Mouse (Mus musculus): ENCODE measurements around the gene Vmn1r38. TPM values are rescaled to one million over a fixed set of nuclear protein-coding genes. Genes with fewer than 3 reads are reported as not detected.
"Not testable (repeated sequence)": the region's sequence is repeated elsewhere in the genome, so short reads cannot be mapped to it uniquely, and the experiment has no call there.

Gene Vmn1r38
- total RNA-seq (2012; rRNA removed) (not detected in 2 replicates), total RNA-seq (2014; rRNA removed) (not detected in 2 replicates), polyA plus RNA-seq (2012; ENCODE audit: insufficient read length, low read depth) (not detected in 2 replicates)

GRCm38 (mm10) chr6:66782527-66782926 is at the start of gene Vmn1r38:
TSS of gene Vmn1r38 (minus strand) at chr6:66782627.
- in situ Hi-C loops (cut with MboI; ENCODE audit: low pct_ligation_motif_present, low pct_unique_long_range_greater_than_20kb, low sequenced_read_pairs); H3K36me3 ChIP-seq (replicated peaks in 1 of 2; ENCODE audit: control insufficient read depth in 1 of 2, insufficient read depth in 1 of 2, low read length in 1 of 2); H3K27ac ChIP-seq (ENCODE audit: insufficient read depth, low read depth); H3K79me2 ChIP-seq (replicated peaks; ENCODE audit: control insufficient read depth, extremely low read depth, insufficient read depth, poor library complexity, severe bottlenecking); H3K9me3 ChIP-seq (replicated peaks; ENCODE audit: low read length); DNase-seq (ENCODE audit: extremely low read depth); H3K27me3 ChIP-seq (replicated peaks); dilution Hi-C loops (cut with MboI; ENCODE audit: extremely low pct_ligation_motif_present, extremely low pct_unique_long_range_greater_than_20kb, low sequenced_read_pairs); H3K9ac ChIP-seq (ENCODE audit: insufficient read depth, low read depth); H3K4me1 ChIP-seq (ENCODE audit: control insufficient read depth in 1 of 2, insufficient read depth in 2 of 2); H3K4me2 ChIP-seq (ENCODE audit: insufficient read depth, low read depth, poor library complexity, severe bottlenecking); H3K4me3 ChIP-seq (replicated peaks in 1 of 3; ENCODE audit: low read depth in 2 of 3, low read length in 2 of 3, poor library complexity in 1 of 3): not testable (repeated sequence)

GRCm38 (mm10) chr6:66810509-66810908 is 28.1 kb upstream of the Vmn1r38 start, which contains the start of gene Vmn1r39:
TSS of gene Vmn1r39 (minus strand) at chr6:66810609.
- H3K4me1 ChIP-seq (ENCODE audit: control insufficient read depth in 1 of 2, insufficient read depth in 2 of 2): no peaks in the 10 kb centered on the region
- no peaks in the 10 kb centered on the region for H3K79me2 ChIP-seq (replicated peaks; ENCODE audit: control insufficient read depth, extremely low read depth, insufficient read depth, poor library complexity, severe bottlenecking)
- H3K36me3 ChIP-seq (replicated peaks in 1 of 2; ENCODE audit: control insufficient read depth in 1 of 2, insufficient read depth in 1 of 2, low read length in 1 of 2): no peaks in the 10 kb centered on the region
- no peak for DNase-seq (ENCODE audit: extremely low read depth)
- TF ChIP-seq CHD1 (IDR thresholded peaks at IDR 0.05; ENCODE audit: low read depth, low read length): no peak
- no peak for TF ChIP-seq MYC (IDR thresholded peaks at IDR 0.05; ENCODE audit: low read depth, low read length)
- no peak for TF ChIP-seq JUND (conservative IDR thresholded peaks at IDR 0.05; ENCODE audit: low read depth, low read length)
- no peak for TF ChIP-seq POLR2A (IDR thresholded peaks at IDR 0.05; ENCODE audit: low read depth, low read length)
- TF ChIP-seq MAFK (IDR thresholded peaks at IDR 0.05; ENCODE audit: insufficient replicate concordance, low read length): no peak
- no peak for TF ChIP-seq ZKSCAN1 (IDR thresholded peaks at IDR 0.05; ENCODE audit: borderline replicate concordance, low read depth, low read length)
- TF ChIP-seq HCFC1 (IDR thresholded peaks at IDR 0.05; ENCODE audit: low read depth, low read length): no peak
- TF ChIP-seq MAX (IDR thresholded peaks at IDR 0.05; ENCODE audit: low read length): no peak
- no peak for TF ChIP-seq EP300 (IDR thresholded peaks at IDR 0.05; ENCODE audit: low read length)
- H3K27me3 ChIP-seq (replicated peaks): no peaks in the 10 kb centered on the region
- no peak within 1 kb of the TSS for H3K4me3 ChIP-seq (replicated peaks in 1 of 3; ENCODE audit: low read depth in 2 of 3, low read length in 2 of 3, poor library complexity in 1 of 3)
- H3K4me2 ChIP-seq (ENCODE audit: insufficient read depth, low read depth, poor library complexity, severe bottlenecking): no peak within 1 kb of the TSS
- H3K9ac ChIP-seq (ENCODE audit: insufficient read depth, low read depth): no peak within 1 kb of the TSS
- in situ Hi-C loops (cut with MboI; ENCODE audit: low pct_ligation_motif_present, low pct_unique_long_range_greater_than_20kb, low sequenced_read_pairs) (no loop called here), dilution Hi-C loops (cut with MboI; ENCODE audit: extremely low pct_ligation_motif_present, extremely low pct_unique_long_range_greater_than_20kb, low sequenced_read_pairs) (no loop called here)
- no peak within 1 kb of the TSS for H3K27ac ChIP-seq (ENCODE audit: insufficient read depth, low read depth)
- H3K9me3 ChIP-seq (replicated peaks; ENCODE audit: low read length): no peaks in the 10 kb centered on the region

- no peak overlapping the region for H3K27ac ChIP-seq (ENCODE audit: insufficient read depth, low read depth)
- no peak for TF ChIP-seq ZKSCAN1 (IDR thresholded peaks at IDR 0.05; ENCODE audit: borderline replicate concordance, low read depth, low read length)
- TF ChIP-seq MEF2A (IDR thresholded peaks at IDR 0.05; ENCODE audit: borderline replicate concordance, low read depth, low read length): no peak
- no peak for TF ChIP-seq MAFK (IDR thresholded peaks at IDR 0.05; ENCODE audit: insufficient replicate concordance, low read length)
- TF ChIP-seq SIN3A (IDR thresholded peaks at IDR 0.05; ENCODE audit: low read length): no peak
- TF ChIP-seq IRF4 (IDR thresholded peaks at IDR 0.05; ENCODE audit: low read depth, low read length): no peak
- TF ChIP-seq NELFE (IDR thresholded peaks at IDR 0.05; ENCODE audit: low read depth, low read length): no peak
- TF ChIP-seq NRF1 (IDR thresholded peaks at IDR 0.05; ENCODE audit: low read depth, low read length): no peak
- no peak for TF ChIP-seq ETS1 (conservative IDR thresholded peaks at IDR 0.05; ENCODE audit: low read depth, low read length)
- no peak for TF ChIP-seq EP300 (IDR thresholded peaks at IDR 0.05; ENCODE audit: low read length)
- no peak for TF ChIP-seq ZNF384 (IDR thresholded peaks at IDR 0.05; ENCODE audit: low read depth, low read length)
- no peak for TF ChIP-seq TCF12 (IDR thresholded peaks at IDR 0.05; ENCODE audit: low read depth, low read length)
- DNase-seq (ENCODE audit: extremely low read depth): no peak
These were observed 23.9 kb upstream of the Vmn1r38 start for GRCm38 (mm10) chr6:66806311-66806710.

More at GRCm38 (mm10) chr6:66806311-66806710, 23.9 kb upstream of the Vmn1r38 start:
- in situ Hi-C loops (cut with MboI; ENCODE audit: low pct_ligation_motif_present, low pct_unique_long_range_greater_than_20kb, low sequenced_read_pairs): no loop called here
- Histone ChIP-seq H3K27me3 (replicated peaks) (no peaks in the 10 kb centered on the region), H3K4me2 (ENCODE audit: insufficient read depth, low read depth, poor library complexity, severe bottlenecking) (no peak overlapping the region), H3K9ac (ENCODE audit: insufficient read depth, low read depth) (no peak overlapping the region), H3K36me3 (replicated peaks in 1 of 2; ENCODE audit: control insufficient read depth in 1 of 2, insufficient read depth in 1 of 2, low read length in 1 of 2) (no peaks in the 10 kb centered on the region), H3K4me1 (ENCODE audit: control insufficient read depth in 1 of 2, insufficient read depth in 2 of 2) (no peaks in the 10 kb centered on the region), H3K4me3 (replicated peaks in 1 of 3; ENCODE audit: low read depth in 2 of 3, low read length in 2 of 3, poor library complexity in 1 of 3) (no peak overlapping the region), H3K79me2 (replicated peaks; ENCODE audit: control insufficient read depth, extremely low read depth, insufficient read depth, poor library complexity, severe bottlenecking) (no peaks in the 10 kb centered on the region), H3K9me3 (replicated peaks; ENCODE audit: low read length) (no peaks in the 10 kb centered on the region)
- dilution Hi-C loops (cut with MboI; ENCODE audit: extremely low pct_ligation_motif_present, extremely low pct_unique_long_range_greater_than_20kb, low sequenced_read_pairs): no loop called here
